Mouse (Mus musculus) ES-E14 (cell line): ENCODE data around the gene Bag5. TPM values are rescaled to one million over a fixed set of nuclear protein-coding genes. Genes with fewer than 3 reads are reported as not detected.

Experiments used
- DNase-seq: peaks from one replicate; pipeline ENCODE4 v3.0.0-alpha.2; 2013; ENCODE audit warnings: low read depth, low spot score
- H3K27ac ChIP-seq: 2 replicates; pipeline ENCODE4 v1.5.1; 2012; ENCODE audit warnings: low read depth, mild to moderate bottlenecking, low read length, moderate library complexity, mixed read lengths; ENCODE audit not compliant: poor library complexity, insufficient read depth, severe bottlenecking
- H3K36me3 ChIP-seq: 2 replicates; pipeline ENCODE4 v1.6.1; 2012; ENCODE audit warnings: mild to moderate bottlenecking, low read length, moderate library complexity, mixed read lengths; ENCODE audit not compliant: control insufficient read depth, poor library complexity, insufficient read depth, severe bottlenecking
- H3K4me1 ChIP-seq, 2 experiments: fragments of 150-350 bp in 1 of 2; sonication (generic) in 1 of 2; 2 replicates each; pipeline ENCODE4 v1.6.1; 2012; ENCODE audit warnings: low read length in 2 of 2, mild to moderate bottlenecking in 1 of 2, mixed read lengths in 1 of 2; ENCODE audit not compliant: control insufficient read depth in 2 of 2, insufficient read depth in 2 of 2, poor library complexity in 1 of 2
- H3K4me3 ChIP-seq, 2 experiments: fragments of 150-350 bp in 1 of 2; sonication (generic) in 1 of 2; 2 replicates each; pipeline ENCODE4 v1.5.1; 2012; ENCODE audit warnings: low read length in 2 of 2, low read depth in 1 of 2, mild to moderate bottlenecking in 1 of 2, mixed read lengths in 1 of 2; ENCODE audit not compliant: insufficient read depth in 1 of 2, poor library complexity in 1 of 2, severe bottlenecking in 1 of 2
- H3K9ac ChIP-seq: 2 replicates; pipeline ENCODE4 v1.6.1; 2012; ENCODE audit warnings: low read depth, mild to moderate bottlenecking, low read length, mixed read lengths; ENCODE audit not compliant: poor library complexity, insufficient read depth, severe bottlenecking
- H3K9me3 ChIP-seq: fragments of 150-350 bp; sonication (generic); 2 replicates; pipeline ENCODE4 v1.6.1; 2012; ENCODE audit warnings: low read depth, mild to moderate bottlenecking, low read length; ENCODE audit not compliant: control insufficient read depth, insufficient read depth
- CHD2 ChIP-seq: IDR thresholded peaks from 2 replicates; pipeline ENCODE4 v1.6.1; 2014; ENCODE audit warnings: mild to moderate bottlenecking, low read depth, low read length, inconsistent platforms
- HCFC1 ChIP-seq: IDR thresholded peaks from 2 replicates; pipeline ENCODE4 v1.6.1; 2012; ENCODE audit warnings: low read length, inconsistent platforms, borderline replicate concordance; ENCODE audit not compliant: insufficient read depth
- MAFK ChIP-seq: IDR thresholded peaks from 2 replicates; pipeline ENCODE4 v1.6.1; 2014; ENCODE audit warnings: mild to moderate bottlenecking, low read depth, low read length, inconsistent platforms; ENCODE audit not compliant: insufficient read depth
- ZC3H11A ChIP-seq: IDR thresholded peaks from 2 replicates; pipeline ENCODE4 v1.6.1; 2012; ENCODE audit warnings: low read depth, mild to moderate bottlenecking, inconsistent platforms, low read length, borderline replicate concordance
- ZNF384 ChIP-seq: IDR thresholded peaks from 2 replicates; pipeline ENCODE4 v1.6.1; 2012; ENCODE audit warnings: low read depth, low read length, inconsistent platforms
- in situ Hi-C, 2 experiments: fragments of 600-800 bp; cut with MboI; formaldehyde crosslinking; loops; one replicate each; pipeline ENCODE4 v1.15.1; 2025; ENCODE audit warnings: low sequenced_read_pairs in 2 of 2, inconsistent platforms in 1 of 2; ENCODE audit not compliant: unreplicated experiment in 2 of 2
- total RNA-seq: library from RNA; depleted of rRNA; stranded (reverse); fragments of 300-350 nt; gene quantifications from 2 replicates; pipeline ENCODE4 v1.2.3, GENCODE M21; 2012

The Bag5 gene
- total RNA-seq, 1 experiment: 14.8 TPM

- Histone ChIP-seq H3K9ac (no peak overlapping the region), H3K27ac (no peak overlapping the region), H3K9me3 (no peaks in the 10 kb centered on the region), H3K4me1 (peaks cover 0 to 14% of the 10 kb centered on the region in 2 experiments; a peak in 2 of 4 replicates), H3K36me3 (peaks cover 25% of the 10 kb centered on the region), H3K4me3 (0 out of 4 replicates have a peak overlapping the region, but pooled peaks of 1 of the 2 experiments have one; percentile 97)
- no peak for TF ChIP-seq HCFC1
- TF ChIP-seq CHD2: no peak
- no peak for TF ChIP-seq MAFK
- no peak for TF ChIP-seq ZC3H11A
- TF ChIP-seq ZNF384: no peak
- in situ Hi-C loops: no loop called here
- no peak for DNase-seq
These were observed 43.1 kb downstream of the Bag5 start for GRCm38 (mm10) chr12:111669961-111670360.

DNA sequence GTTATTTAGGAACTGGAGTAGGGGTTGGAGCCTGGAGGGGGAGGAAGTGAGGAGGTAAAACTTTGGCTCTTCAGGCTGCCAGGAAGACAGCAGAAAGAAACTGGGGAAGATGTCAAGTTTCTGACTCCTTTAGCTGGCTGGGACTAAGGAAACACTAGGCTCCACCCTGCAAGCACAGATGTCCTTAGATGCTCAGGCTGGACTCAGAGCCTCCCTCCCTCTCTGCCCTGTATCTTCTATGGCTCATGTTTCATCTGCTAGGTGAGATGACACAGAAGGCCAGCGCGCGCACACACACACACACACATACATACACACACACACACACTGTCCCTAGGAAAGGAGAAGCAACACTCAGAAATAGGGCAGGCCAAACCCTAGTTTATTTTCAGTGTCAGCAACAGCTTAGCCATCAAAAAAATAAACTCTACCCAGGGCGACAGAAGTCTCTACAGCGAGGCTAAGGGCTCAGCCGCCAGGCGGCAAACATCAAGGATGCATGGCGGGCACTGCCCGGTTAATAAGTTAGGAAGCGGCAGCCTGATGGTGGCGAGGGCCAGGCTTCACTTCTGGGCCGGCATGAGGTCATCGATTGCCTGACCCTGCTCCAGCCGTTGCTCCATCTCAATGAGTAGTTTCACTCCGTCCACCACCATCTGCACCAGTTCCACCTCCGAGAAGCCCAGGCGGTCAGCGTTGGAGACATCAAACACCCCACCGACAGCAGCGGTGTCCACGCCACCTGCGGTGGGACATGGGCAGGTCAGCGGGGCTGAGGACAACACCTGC lies 43.9 kb downstream of the Bag5 start:
- H3K9me3 ChIP-seq: no peaks in the 10 kb centered on the region
- in situ Hi-C loops: no loop called here
- H3K36me3 ChIP-seq: peaks cover 25% of the 10 kb centered on the region
- peak overlapping the region in 1 of 2 experiments; percentile 6; a peak in 1 of 4 replicates for H3K4me3 ChIP-seq
- H3K4me1 ChIP-seq: peaks cover 2 to 14% of the 10 kb centered on the region in 2 experiments; a peak in 3 of 4 replicates
- DNase-seq: no peak
- no peak overlapping the region for H3K9ac ChIP-seq
- no peak overlapping the region for H3K27ac ChIP-seq
- TF ChIP-seq ZNF384 (no peak), HCFC1 (no peak), MAFK (no peak), ZC3H11A (no peak), CHD2 (no peak)

DNA sequence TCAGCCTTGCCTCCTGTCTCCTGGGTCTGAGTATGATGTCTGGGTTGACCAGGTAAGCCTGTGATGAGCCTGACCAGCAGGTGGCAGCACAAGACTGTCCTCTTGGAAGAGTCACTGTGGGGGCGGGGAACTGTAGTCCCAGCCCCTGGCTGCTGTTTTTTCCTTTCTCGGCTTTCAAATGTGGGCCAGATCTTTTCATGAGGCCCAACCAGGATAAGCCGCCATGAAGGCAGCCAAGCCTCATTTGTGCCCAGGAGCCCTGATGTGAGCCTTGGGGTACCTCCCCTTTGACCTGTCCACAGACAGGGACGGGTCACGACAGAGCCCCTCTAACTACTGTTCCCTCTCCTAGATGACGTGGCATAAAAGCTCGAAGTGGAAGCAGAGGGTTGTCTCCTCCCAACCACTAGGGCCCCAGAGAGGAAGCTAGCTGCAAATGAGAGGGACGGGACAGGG lies 44.6 kb downstream of the Bag5 start:
- no peak overlapping the region for H3K4me3 ChIP-seq
- H3K9ac ChIP-seq: peak overlapping the region; percentile 42; the same call in 1 of the 2 replicates
- peaks cover 25% of the 10 kb centered on the region for H3K36me3 ChIP-seq
- in situ Hi-C loops: no loop called here
- H3K4me1 ChIP-seq: peaks cover 3 to 19% of the 10 kb centered on the region in 2 experiments; a peak in 3 of 4 replicates
- no peaks in the 10 kb centered on the region for H3K9me3 ChIP-seq
- TF ChIP-seq ZC3H11A: 0 out of 2 replicates have a peak, but pooled peaks have one; percentile 43
- 0 out of 2 replicates have a peak, but pooled peaks have one; percentile 40 for TF ChIP-seq ZNF384
- TF ChIP-seq CHD2: peak; percentile 44; the same call in 1 of the 2 replicates
- peak; percentile 45; the same call in 1 of the 2 replicates for TF ChIP-seq MAFK
- 0 out of 2 replicates have a peak, but pooled peaks have one; percentile 22 for TF ChIP-seq HCFC1
- DNase-seq: peak; percentile 95
- H3K27ac ChIP-seq: peak overlapping the region; percentile 52

DNA sequence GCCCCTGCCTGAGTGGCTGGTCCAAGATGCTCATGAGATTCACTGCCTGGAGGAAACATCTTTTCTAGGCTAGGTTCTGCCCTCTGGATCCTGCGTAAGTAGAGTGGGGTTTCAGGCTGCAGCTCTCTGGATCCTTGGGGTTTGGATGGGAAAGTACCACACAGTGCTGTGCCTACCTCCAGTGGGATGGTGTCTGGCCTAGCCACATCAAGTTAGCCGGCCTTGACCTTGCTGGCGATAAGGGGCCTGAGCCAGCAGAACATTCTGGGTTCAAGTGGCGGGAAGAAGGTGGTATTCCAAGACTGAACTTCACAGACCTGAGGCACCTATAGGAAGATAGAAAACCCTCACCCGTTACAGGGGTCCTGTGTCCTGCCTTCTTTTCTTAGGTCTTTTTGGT lies 45.6 kb downstream of the Bag5 start:
- in situ Hi-C loops: no loop called here
- H3K36me3 ChIP-seq: peaks cover 25% of the 10 kb centered on the region
- H3K27ac ChIP-seq: no peak overlapping the region
- peaks cover 5 to 16% of the 10 kb centered on the region in 2 experiments; a peak in 3 of 4 replicates for H3K4me1 ChIP-seq
- H3K9ac ChIP-seq: no peak overlapping the region
- H3K4me3 ChIP-seq: no peak overlapping the region
- no peaks in the 10 kb centered on the region for H3K9me3 ChIP-seq
- no peak for DNase-seq
- TF ChIP-seq ZC3H11A: no peak
- no peak for TF ChIP-seq ZNF384
- no peak for TF ChIP-seq CHD2
- no peak for TF ChIP-seq HCFC1
- no peak for TF ChIP-seq MAFK

DNA sequence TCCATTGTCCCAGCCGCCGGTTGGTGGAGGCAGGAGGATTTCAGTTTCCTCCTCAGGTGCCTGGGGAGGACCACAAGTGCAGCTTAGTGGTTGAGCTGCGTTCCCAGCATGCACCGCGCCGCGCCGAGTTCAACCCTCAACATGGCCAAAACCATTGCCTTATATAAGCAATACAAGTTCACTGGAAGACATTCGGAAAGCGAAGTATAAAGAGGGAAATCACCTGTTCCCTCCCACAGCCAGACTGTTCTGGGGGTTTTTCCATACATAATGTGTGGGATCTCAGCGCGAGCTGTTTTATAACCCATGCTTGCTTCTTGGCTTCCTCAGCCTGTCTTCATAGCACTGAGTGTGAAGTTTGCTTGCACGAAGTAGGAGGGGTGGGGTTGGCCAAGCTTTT lies 46.7 kb downstream of the Bag5 start:
- in situ Hi-C loops: no loop called here
- peaks cover 25% of the 10 kb centered on the region for H3K36me3 ChIP-seq
- no peak overlapping the region for H3K4me3 ChIP-seq
- H3K4me1 ChIP-seq: peaks cover 5 to 16% of the 10 kb centered on the region in 2 experiments; a peak in 3 of 4 replicates
- no peak for DNase-seq
- H3K27ac ChIP-seq: no peak overlapping the region
- no peak overlapping the region for H3K9ac ChIP-seq
- no peaks in the 10 kb centered on the region for H3K9me3 ChIP-seq
- no peak for TF ChIP-seq ZNF384
- no peak for TF ChIP-seq MAFK
- no peak for TF ChIP-seq CHD2
- TF ChIP-seq HCFC1: no peak
- TF ChIP-seq ZC3H11A: no peak
